Mouse (Mus musculus): Measurements from ENCODE around the gene H2-Eb2. TPM values are rescaled to one million over a fixed set of nuclear protein-coding genes. Genes with fewer than 3 reads are reported as not detected.

The H2-Eb2 gene
- polyA plus RNA-seq, 1 experiment, result not detected

- Histone ChIP-seq H3K27me3 (ENCODE audit: control insufficient read depth, insufficient read depth, low read length) (no peaks in the 10 kb centered on the region), H3K36me3 (ENCODE audit: control insufficient read depth, insufficient read depth, low read length) (no peaks in the 10 kb centered on the region), H3K4me3 (ENCODE audit: control insufficient read depth, low read depth, low read length) (no peak overlapping the region), H3K27ac (ENCODE audit: control insufficient read depth, insufficient read depth, low read depth, low read length) (no peak overlapping the region), H3K4me1 (ENCODE audit: control insufficient read depth, insufficient read depth, low read length) (peaks cover 3% of the 10 kb centered on the region)
- no peak for TF ChIP-seq POLR2A (IDR thresholded peaks at IDR 0.05; ENCODE audit: control insufficient read depth, low read depth, low read length)
- no peak for TF ChIP-seq CTCF (IDR thresholded peaks at IDR 0.05; ENCODE audit: control insufficient read depth, insufficient read depth, insufficient replicate concordance, low read depth, low read length)
Observed at GRCm38 (mm10) chr17:34312185-34312584, 13.3 kb upstream of the H2-Eb2 start.

DNA sequence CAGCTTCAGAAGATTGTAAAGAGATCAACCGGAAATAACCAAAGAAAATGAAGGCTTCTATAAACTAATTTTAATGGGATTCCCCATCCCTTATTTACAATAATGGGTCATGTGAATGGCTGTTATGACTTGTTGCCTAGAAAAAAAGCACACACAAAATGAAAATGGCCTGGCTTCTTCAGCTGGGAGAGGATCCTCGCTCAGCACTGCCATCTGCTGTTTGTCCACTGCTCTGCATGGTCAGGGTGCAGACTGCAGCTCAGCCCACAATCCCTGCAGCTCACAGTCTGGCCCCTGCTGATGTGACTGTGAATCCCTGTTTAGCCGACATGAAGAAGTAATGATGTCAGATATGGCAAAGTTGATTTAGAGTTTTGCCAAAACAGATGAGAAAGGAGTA, 12.1 kb upstream of the H2-Eb2 start:
- H3K4me1 ChIP-seq (ENCODE audit: control insufficient read depth, insufficient read depth, low read length), result peaks cover 3% of the 10 kb centered on the region
- no peak overlapping the region for H3K4me3 ChIP-seq (ENCODE audit: control insufficient read depth, low read depth, low read length)
- H3K27ac ChIP-seq (ENCODE audit: control insufficient read depth, insufficient read depth, low read depth, low read length), result no peak overlapping the region
- no peaks in the 10 kb centered on the region for H3K36me3 ChIP-seq (ENCODE audit: control insufficient read depth, insufficient read depth, low read length)
- no peak for TF ChIP-seq POLR2A (IDR thresholded peaks at IDR 0.05; ENCODE audit: control insufficient read depth, low read depth, low read length)
- TF ChIP-seq CTCF (IDR thresholded peaks at IDR 0.05; ENCODE audit: control insufficient read depth, insufficient read depth, insufficient replicate concordance, low read depth, low read length), result peak; percentile 90; the same call in 1 of the 2 replicates
- H3K27me3 ChIP-seq (ENCODE audit: control insufficient read depth, insufficient read depth, low read length), result no peaks in the 10 kb centered on the region

DNA sequence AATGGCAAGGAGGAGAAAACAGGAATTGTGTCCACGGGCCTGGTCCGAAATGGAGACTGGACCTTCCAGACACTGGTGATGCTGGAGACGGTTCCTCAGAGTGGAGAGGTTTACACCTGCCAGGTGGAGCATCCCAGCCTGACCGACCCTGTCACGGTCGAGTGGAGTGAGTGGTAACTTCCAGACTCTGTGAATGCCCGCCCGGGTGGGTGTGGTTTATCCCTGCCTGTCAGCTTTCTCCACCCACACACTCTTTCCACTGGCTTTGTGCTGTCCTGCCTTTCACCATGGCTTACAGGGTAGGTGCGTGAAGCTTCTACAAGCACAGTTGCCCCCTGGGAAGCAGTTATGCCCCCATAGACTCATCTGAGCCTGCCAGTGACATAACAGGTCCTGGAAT, 11.2 kb upstream of the H2-Eb2 start:
- Histone ChIP-seq H3K27ac (ENCODE audit: control insufficient read depth, insufficient read depth, low read depth, low read length) (no peak overlapping the region), H3K4me3 (ENCODE audit: control insufficient read depth, low read depth, low read length) (no peak overlapping the region), H3K36me3 (ENCODE audit: control insufficient read depth, insufficient read depth, low read length) (no peaks in the 10 kb centered on the region), H3K4me1 (ENCODE audit: control insufficient read depth, insufficient read depth, low read length) (peaks cover 1% of the 10 kb centered on the region), H3K27me3 (ENCODE audit: control insufficient read depth, insufficient read depth, low read length) (no peaks in the 10 kb centered on the region)
- TF ChIP-seq CTCF (IDR thresholded peaks at IDR 0.05; ENCODE audit: control insufficient read depth, insufficient read depth, insufficient replicate concordance, low read depth, low read length) (no peak), POLR2A (IDR thresholded peaks at IDR 0.05; ENCODE audit: control insufficient read depth, low read depth, low read length) (no peak)

DNA sequence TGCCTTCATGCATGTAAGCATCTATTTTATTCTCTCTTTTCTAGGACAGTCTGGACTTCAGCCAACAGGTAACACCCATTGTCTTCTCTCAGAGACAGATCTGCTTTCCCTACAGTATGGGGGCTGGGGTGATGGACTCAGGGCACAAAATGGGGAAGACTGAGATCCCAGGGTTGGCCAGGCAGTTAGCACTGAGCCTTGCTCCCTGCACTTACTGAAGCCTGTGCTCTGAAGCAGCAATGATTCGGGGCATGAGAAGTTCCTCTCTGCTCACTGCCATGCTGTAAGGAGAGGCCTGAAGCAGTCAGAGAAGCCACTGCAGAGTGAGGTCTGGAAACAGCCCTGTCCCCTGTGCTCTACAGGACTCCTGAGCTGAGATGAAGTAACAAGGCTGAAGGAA, 10.0 kb upstream of the H2-Eb2 start:
- TF ChIP-seq CTCF (IDR thresholded peaks at IDR 0.05; ENCODE audit: control insufficient read depth, insufficient read depth, insufficient replicate concordance, low read depth, low read length), result no peak
- TF ChIP-seq POLR2A (IDR thresholded peaks at IDR 0.05; ENCODE audit: control insufficient read depth, low read depth, low read length), result no peak
- H3K27me3 ChIP-seq (ENCODE audit: control insufficient read depth, insufficient read depth, low read length), result no peaks in the 10 kb centered on the region
- H3K36me3 ChIP-seq (ENCODE audit: control insufficient read depth, insufficient read depth, low read length), result no peaks in the 10 kb centered on the region
- no peak overlapping the region for H3K4me3 ChIP-seq (ENCODE audit: control insufficient read depth, low read depth, low read length)
- H3K4me1 ChIP-seq (ENCODE audit: control insufficient read depth, insufficient read depth, low read length), result no peaks in the 10 kb centered on the region; the same call in 1 of the 2 replicates
- H3K27ac ChIP-seq (ENCODE audit: control insufficient read depth, insufficient read depth, low read depth, low read length), result no peak overlapping the region

- no peak overlapping the region for H3K27ac ChIP-seq (ENCODE audit: control insufficient read depth, insufficient read depth, low read depth, low read length)
- no peak overlapping the region for H3K4me3 ChIP-seq (ENCODE audit: control insufficient read depth, low read depth, low read length)
- no peaks in the 10 kb centered on the region for H3K27me3 ChIP-seq (ENCODE audit: control insufficient read depth, insufficient read depth, low read length)
- H3K36me3 ChIP-seq (ENCODE audit: control insufficient read depth, insufficient read depth, low read length), result no peaks in the 10 kb centered on the region
- no peak for TF ChIP-seq CTCF (IDR thresholded peaks at IDR 0.05; ENCODE audit: control insufficient read depth, insufficient read depth, insufficient replicate concordance, low read depth, low read length)
- TF ChIP-seq POLR2A (IDR thresholded peaks at IDR 0.05; ENCODE audit: control insufficient read depth, low read depth, low read length), result no peak
- H3K4me1 ChIP-seq (ENCODE audit: control insufficient read depth, insufficient read depth, low read length), result no peaks in the 10 kb centered on the region; the same call in 1 of the 2 replicates
Observed at GRCm38 (mm10) chr17:34316697-34317096, 8.8 kb upstream of the H2-Eb2 start.

- Histone ChIP-seq H3K4me3 (ENCODE audit: control insufficient read depth, low read depth, low read length) (no peak overlapping the region), H3K4me1 (ENCODE audit: control insufficient read depth, insufficient read depth, low read length) (no peaks in the 10 kb centered on the region; the same call in 1 of the 2 replicates), H3K27me3 (ENCODE audit: control insufficient read depth, insufficient read depth, low read length) (no peaks in the 10 kb centered on the region), H3K36me3 (ENCODE audit: control insufficient read depth, insufficient read depth, low read length) (no peaks in the 10 kb centered on the region), H3K27ac (ENCODE audit: control insufficient read depth, insufficient read depth, low read depth, low read length) (no peak overlapping the region)
- TF ChIP-seq CTCF (IDR thresholded peaks at IDR 0.05; ENCODE audit: control insufficient read depth, insufficient read depth, insufficient replicate concordance, low read depth, low read length) (no peak), POLR2A (IDR thresholded peaks at IDR 0.05; ENCODE audit: control insufficient read depth, low read depth, low read length) (no peak)
Observed at GRCm38 (mm10) chr17:34317275-34317674, 8.2 kb upstream of the H2-Eb2 start.

DNA sequence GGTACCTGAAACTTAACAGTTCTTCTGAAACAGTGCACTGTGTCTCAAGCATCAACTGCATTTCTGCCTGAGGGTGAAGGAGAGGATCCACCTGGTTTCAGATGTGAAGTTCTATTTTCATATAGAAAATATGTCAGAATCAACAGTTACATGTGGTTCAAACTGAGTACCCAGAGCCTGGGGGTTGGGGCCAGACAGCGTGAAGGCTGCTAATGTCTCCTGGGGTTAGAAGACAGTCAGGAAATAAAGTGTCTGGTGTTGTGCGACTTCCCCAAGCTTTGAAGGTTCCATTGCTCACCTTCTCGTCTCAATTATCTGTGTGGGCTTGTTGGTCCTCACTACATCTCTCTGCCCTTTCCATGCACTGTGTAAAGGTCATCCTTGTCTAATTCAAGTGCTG, 908 bp downstream of the H2-Eb2 start:
- Histone ChIP-seq H3K4me3 (ENCODE audit: control insufficient read depth, low read depth, low read length) (no peak overlapping the region), H3K27me3 (ENCODE audit: control insufficient read depth, insufficient read depth, low read length) (no peaks in the 10 kb centered on the region), H3K36me3 (ENCODE audit: control insufficient read depth, insufficient read depth, low read length) (no peaks in the 10 kb centered on the region), H3K27ac (ENCODE audit: control insufficient read depth, insufficient read depth, low read depth, low read length) (no peak overlapping the region), H3K4me1 (ENCODE audit: control insufficient read depth, insufficient read depth, low read length) (no peaks in the 10 kb centered on the region)
- no peak for TF ChIP-seq CTCF (IDR thresholded peaks at IDR 0.05; ENCODE audit: control insufficient read depth, insufficient read depth, insufficient replicate concordance, low read depth, low read length)
- no peak for TF ChIP-seq POLR2A (IDR thresholded peaks at IDR 0.05; ENCODE audit: control insufficient read depth, low read depth, low read length)

- no peak overlapping the region for H3K4me3 ChIP-seq (ENCODE audit: control insufficient read depth, low read depth, low read length)
- H3K27ac ChIP-seq (ENCODE audit: control insufficient read depth, insufficient read depth, low read depth, low read length), result no peak overlapping the region
- H3K4me1 ChIP-seq (ENCODE audit: control insufficient read depth, insufficient read depth, low read length), result no peaks in the 10 kb centered on the region
- H3K27me3 ChIP-seq (ENCODE audit: control insufficient read depth, insufficient read depth, low read length), result no peaks in the 10 kb centered on the region
- no peaks in the 10 kb centered on the region for H3K36me3 ChIP-seq (ENCODE audit: control insufficient read depth, insufficient read depth, low read length)
- TF ChIP-seq POLR2A (IDR thresholded peaks at IDR 0.05; ENCODE audit: control insufficient read depth, low read depth, low read length) (no peak), CTCF (IDR thresholded peaks at IDR 0.05; ENCODE audit: control insufficient read depth, insufficient read depth, insufficient replicate concordance, low read depth, low read length) (no peak)
Observed at GRCm38 (mm10) chr17:34329807-34330206, 4.3 kb downstream of the H2-Eb2 start.

Data from testis, adult 2 months (tissue).